Mouse (Mus musculus): ENCODE data around the gene Tacr1. TPM values are rescaled to one million over a fixed set of nuclear protein-coding genes. Genes with fewer than 3 reads are reported as not detected.
"Not testable (repeated sequence)": the region's sequence is repeated elsewhere in the genome, so short reads cannot be mapped to it uniquely, and the experiment has no call there.

The Tacr1 gene
- not detected for total RNA-seq (2021)
- polyA plus RNA-seq (2012; rRNA removed), result not detected in 2 replicates
- long read RNA-seq, result 0 reads

DNA sequence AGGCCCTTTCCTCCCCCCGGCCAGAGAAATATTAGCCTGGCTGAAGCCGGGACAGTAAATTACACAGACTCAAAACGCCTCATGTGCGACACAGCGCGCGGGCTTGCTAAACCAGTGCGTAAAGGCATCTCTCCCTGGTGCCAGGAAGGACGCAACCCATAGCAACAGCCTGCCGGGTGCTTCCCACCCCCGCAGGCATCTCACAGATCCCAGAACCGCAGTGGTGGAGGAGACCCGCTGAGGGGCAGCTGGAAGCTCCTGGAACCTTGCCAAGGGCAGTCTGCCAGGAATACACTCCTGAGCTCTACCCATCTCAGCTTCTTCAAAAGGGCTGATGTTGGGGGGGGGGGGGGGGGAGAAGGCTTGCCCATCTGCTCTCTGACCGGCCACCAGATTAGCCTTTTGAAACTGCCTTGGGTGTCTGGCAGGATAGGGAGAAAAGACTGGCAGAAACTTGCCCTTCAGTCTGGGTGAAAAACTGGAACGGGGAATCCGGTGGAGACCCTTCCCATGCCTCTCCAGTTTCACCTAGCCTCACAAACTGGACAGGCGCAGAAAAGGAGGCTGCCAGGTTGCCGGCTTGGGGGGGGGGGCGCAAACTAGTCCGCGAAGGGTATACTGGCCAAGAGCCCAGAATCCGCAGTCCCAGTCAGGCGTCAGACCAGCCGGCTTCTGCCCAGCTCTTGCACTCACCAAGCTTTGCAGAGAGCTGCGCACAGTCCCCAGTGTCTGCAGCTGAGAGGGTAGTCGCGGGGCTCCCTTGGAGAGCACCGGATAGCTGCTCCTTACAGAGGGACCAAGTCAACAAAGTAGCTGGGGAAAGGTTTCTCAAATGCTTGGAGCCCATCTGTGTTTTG, at the start of gene Tacr1:
TSS of gene Tacr1 (plus strand) at position 740 of the 857 bp plus-strand sequence.
- no peak for DNase-seq

DNA sequence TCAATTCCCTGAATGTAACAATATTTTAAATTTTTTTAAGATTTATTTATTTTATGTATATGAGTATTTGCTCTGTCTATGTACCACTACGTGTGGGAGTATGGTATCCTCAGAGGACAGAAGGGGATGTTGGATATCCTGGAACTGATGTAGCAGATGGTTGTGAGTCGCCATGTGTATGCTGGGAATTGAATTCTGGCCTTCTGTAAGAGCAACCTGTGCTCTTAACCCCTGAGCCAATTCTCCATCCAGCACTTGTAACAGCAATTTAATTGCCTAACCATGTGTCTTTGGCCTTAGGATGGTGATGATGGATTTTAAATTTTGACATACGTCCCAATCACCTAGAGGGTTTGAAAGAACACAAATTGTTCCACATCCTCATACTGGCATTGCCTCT, 26.0 kb upstream of the Tacr1 start:
- no peak for DNase-seq

DNA sequence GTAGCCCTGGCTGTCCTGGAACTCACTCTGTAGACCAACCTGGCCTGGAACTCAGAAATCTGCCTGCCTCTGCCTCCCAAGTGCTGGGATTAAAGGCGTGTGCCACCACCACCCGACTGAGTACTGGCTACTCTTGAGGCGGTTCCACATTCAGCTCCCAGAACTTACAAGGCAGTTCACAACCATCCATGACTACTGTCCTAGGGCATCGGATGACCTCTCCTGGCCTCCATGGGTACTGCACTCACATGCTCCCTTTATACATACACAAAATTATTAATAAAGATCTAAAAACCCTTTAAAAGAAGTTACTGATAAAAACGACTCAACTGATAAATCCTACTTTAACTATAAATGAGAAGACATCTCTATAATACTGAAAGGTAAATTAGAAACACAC, 18.6 kb upstream of the Tacr1 start:
- no peak for DNase-seq

DNA sequence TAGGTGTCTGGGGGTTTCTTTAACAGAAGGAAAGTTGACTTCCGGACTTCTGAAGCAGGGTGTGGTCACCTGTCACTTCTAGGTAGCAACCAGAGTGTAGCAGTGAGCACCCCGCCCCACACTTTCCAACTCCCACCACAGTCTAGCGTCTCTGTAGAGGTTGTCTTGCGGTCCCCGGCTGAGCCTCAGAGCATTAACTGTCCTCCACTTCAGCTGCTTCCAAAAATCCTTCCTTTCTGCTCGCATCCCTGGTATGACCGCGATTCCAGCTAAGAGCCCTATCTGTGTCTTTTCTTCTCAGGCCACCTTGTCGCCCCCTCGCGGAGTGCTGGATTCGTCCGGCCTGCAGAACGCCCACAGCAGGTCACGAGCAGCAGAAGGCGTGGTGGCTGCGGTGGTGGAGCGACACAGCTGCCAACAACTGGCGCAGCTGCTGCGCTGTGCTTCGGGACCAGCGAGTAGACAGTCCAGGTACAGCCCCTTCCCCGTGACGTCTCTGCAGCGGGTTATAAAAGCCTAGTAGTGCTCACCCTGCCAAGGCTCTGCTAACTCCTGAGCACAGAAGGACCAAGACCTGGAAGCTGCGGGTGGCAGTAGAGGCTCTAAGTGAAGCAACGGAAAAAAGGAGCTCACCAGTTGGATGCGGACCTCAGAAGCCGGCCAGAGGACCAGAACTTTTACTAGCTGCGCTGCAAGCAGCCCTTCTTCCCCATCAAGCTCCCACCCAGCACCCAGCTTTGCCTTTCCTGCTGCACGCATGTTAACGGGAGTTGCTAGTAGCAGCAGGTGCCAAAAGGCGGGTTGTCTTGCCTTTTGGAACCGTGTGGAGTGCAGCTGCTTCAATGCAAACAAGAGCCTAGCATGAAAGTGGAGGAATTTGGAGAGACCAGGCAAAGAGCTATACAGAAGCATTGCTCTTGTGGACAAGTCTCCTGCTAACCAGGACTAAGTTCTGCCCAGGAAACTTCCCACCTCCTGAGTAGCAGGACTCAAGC, 664 bp downstream of the Tacr1 start:
- DNase-seq, result peak; percentile 2

DNA sequence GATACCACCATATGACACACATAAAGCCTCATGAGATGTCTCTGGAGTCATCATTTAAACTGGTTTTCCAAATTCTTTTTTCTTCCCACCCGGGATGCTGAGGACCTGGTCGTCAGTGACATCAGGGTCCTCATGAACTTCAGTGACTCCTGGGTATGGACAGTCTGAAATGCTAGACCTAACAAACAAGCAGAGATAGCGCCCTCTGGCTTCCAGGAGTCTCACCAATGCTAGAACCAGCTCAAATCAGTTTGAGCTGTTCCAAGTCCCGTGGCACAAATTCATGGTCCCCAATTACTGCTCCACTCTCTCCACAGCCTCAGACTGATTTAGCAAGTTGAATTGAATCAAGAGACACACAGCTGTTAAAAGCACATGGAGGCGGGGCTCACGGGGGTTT, 16.2 kb downstream of the Tacr1 start:
- no peak for DNase-seq

DNA sequence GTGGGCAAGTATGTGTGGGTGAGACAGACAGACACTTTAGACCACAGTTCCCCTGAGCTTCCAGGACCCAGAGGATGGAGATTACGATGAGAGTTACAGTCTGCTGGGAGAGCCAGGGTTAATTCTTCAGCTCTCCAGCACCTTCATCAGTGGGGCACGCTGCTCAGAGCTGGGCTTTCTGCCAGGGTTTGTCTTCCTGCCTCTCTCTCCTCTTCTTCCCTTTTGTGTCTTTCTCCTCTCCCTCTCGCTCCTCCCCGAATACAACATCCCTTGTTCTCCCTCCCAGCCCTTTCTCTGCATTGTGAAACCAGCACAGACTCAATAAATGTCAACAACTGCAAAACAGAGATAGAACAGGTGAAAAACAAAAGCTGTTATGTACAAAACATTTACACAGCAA, 18.1 kb downstream of the Tacr1 start:
- no peak for DNase-seq

DNA sequence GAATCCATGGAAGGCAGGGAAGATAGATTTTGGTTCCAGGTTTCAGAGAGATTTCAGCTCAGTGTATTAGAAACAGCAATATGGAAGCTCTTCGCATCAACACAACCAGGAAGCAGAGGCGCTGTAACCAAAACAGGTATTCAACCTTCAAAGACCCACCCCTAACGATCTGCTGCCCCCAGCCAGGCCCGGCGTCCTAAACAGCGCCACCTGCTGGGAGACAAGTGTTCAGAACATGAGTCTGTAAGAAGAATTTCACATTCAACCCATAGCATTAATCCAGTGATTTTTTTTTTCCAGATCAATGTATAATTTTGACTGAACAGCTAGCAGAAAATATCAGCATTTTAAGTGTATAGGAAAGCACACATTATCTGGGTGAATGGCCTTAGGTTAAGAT, 26.8 kb downstream of the Tacr1 start:
- DNase-seq, result no peak

DNA sequence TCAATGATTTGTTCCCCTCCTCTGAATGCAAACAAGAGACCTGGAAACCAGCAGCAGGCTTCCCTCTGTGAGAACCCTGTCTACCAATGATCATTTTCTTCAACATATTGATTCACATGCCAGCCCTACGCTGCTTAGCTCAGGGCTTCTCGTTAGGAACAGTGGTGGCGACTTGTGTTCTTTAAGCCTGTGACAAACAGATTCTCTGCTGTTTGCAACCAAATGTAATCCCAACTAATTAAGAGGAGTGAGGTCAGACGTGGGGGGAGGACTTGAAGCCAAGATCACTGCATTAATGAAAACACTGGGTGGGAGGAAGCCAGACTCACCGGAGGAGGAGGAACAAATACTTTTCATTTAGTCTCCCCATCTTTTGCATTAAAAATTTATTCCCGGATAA, 27.6 kb downstream of the Tacr1 start:
- DNase-seq, result no peak

DNA sequence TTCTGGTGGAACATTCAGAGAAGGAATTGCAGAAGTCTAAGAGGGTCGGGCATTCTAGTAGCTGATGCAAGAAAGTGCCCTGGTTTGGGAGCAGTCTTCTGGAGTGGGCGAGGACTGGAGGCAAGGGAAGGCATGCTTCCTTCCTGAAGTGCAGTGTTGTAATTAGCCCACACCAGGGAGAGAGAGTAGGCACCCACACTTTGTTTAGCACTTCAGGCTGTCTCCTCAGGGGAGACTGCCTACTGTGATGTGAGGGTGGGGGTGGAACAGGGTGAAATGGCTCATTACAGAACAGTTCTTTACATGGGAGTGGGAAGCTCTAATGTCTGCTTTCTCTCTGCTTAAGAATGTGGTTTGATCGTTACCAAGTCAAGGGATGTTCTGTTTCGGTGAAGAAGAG, 35.0 kb downstream of the Tacr1 start:
- DNase-seq, result no peak

DNA sequence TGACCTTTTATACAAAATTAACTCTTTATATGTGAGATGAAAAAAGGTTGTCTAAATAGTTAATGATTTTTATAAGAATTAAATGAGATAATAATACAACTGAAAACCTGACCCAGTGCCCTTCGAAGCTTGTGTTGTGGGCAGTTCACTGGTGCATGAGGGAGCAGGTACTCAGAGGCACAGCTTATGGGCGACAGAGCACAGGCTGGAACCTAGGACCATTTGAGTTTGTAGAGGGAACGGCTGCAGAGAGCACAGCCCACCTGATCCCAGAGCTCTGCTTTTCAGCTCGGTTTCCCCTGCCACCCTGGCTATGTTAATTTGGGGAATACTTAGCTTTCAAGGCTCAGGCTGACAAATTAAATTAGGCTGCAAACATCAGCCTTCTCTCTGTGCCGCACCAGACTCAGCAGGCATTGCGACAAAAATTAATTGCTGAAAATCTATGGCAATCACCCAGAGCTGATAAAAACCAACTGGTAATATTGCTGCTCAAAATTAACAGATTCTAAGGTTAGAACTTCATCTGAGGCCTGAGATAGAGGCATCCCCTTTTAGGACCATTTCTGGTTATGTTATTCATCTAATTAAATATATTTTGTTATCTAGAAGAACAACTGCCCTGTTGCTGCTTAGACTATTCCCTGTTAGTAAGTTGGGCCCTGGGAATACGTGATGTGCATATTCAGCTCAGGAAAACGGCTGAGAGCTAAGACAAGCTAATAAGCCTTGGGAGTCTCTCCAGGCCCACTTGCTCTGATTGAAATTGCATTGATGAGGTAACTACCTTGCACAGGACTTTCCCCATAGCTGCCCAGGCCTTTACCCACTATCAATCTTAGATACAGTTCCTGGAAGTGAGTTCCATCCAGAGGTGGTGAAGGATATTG, 50.3 kb downstream of the Tacr1 start:
- DNase-seq, result not testable (repeated sequence)

DNA sequence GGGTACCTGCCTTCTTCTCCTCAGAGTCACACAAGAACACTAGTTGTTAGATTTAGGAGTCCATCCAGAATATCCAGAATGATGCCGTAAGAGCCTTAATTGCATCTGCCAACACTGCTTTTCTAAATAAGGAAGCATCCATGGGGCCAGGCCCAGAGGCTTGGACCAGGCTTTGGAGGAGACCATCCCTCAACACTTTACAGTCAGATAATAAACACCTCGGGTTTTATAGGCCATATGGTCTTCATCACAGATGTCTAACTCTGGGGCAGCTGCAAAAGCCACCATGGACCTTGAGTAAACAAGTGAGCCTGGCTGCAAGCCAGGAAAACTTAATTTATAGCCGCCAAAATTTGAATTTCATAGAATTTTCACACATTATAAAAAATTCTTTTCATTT, 53.1 kb downstream of the Tacr1 start:
- DNase-seq, result no peak

DNA sequence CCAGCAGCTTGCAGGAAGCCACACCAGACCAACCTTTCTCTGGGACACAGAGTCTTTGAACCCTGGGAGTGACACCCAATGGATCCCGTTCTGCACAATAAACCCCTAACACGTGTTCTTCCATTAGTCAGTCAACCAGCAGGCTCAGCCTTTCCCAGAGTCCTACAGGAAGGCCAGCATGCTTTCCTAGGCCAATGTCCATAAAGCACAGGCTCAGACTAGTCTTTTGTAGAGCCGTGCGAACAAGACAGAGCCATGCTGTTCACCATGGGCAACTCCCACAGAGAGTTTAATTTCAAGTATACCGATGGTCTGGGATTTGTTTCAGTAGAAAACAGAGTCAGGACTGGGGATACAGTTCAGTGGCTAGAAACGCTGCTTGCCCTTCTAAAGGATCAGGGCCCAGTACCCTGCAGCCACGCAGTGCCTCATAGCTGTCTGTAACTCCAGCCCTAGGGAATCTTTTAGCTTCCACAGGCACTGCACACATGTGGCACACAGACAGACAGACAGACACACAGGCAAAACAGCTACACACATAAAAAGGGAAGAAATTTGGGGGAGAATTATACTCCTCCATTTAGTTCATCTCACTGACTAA, 55.1 kb downstream of the Tacr1 start:
- DNase-seq, result no peak

DNA sequence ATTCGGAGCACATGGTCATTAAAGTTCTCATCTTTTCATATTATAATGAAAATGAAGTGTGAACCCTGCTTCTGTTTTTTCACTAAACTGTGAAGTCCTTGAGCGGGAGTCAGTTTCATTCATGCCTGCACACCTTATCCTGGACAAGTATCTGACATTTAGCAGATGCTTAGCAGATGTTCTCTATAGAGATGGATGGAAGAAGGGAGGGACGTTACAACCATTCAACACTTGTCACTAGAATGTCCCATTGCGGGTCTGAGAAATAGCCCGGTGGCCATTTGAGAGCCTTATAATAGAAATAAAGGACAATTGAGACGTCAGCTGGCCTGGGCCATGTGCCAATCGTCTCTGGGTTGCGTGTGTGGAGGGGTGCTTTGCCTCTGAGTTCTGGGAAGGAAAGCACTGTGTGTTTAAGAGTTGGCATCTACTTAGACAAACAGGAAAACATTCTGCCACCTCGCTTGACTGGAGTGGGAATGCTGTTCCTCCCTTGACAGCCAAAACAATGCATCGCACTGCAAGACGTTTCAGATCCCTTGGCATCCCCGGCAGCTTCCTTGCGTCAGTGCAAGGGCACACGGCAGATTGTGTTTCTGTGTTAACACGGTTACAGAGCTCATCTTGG, 56.7 kb downstream of the Tacr1 start:
- no peak for DNase-seq

DNA sequence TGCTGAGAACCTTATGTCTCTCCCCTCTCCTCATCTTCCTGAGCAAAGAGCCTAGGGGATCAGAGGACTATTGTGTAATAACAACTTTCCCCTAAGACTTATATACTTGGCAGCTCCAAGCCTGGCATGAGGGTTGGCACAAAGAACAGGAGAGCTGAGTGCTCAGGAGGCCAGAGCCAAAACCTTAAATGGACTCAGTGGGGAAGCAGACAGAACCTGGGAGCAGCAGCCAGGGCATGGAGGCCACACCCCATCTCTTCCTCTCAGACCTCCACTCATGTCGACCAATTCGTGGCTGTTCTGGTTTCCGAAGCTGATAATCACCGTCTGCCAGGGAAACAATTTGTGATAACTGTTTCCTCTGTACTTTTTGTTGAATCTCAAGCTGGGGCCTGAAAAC, 61.0 kb downstream of the Tacr1 start:
- DNase-seq, result no peak

DNA sequence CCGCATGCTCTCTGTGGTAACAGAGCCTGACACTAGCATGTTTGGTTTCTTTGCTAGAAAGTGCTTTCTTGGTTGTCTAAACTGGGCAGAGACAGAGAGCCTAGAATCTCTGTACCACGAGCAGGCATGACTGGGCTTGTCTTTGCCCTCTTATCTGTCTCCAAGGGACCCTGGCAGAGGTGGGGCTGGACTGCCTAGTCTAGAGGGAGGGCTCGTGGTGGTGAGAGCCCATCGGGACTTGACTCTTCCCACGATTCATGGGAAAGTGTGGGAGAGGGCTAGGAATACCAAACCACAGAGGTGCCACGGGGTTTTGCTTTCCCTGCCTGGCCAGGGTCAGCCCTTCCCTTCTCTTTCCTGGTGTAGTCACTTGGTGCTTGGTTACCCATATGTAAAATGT, 72.3 kb downstream of the Tacr1 start:
- no peak for DNase-seq

DNA sequence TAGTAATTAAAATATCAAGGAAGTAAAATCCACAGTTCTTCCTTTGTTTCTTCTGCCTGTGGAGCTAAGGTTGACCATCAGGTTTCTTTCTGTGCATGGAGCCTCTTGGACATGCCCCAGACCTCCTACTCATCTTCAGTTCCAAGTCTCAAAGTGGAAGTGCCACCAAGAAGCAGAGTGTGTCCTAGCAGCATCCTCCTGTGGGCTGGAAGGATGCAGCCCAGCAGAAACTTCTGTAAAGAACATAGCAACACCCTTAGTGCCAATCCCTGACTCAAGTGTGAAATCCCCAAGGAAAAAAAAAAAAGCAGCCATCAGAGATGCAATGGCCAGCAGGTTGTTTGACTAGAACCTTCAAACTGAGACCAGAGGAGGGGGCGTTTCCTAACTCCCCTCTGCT, 81.7 kb downstream of the Tacr1 start:
- no peak for DNase-seq

DNA sequence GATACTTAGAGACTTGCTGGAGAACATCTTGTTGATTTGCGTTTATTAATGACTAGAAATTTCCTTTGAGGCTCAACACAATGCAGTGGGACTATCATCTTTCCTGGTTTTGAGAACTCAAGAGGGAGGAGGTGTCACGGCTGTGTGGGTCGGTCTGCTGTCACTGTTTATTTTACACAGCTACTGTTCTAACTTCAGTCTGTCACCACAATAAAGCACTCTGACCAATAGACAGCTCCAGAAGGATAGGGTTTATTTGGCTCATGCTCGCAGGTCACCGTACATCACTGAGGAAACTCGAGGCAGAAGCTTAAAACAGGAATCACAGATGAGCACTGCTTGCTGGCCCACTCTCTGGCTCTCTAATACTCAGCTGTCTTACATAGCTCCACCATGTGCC, 92.3 kb downstream of the Tacr1 start:
- DNase-seq, result no peak

DNA sequence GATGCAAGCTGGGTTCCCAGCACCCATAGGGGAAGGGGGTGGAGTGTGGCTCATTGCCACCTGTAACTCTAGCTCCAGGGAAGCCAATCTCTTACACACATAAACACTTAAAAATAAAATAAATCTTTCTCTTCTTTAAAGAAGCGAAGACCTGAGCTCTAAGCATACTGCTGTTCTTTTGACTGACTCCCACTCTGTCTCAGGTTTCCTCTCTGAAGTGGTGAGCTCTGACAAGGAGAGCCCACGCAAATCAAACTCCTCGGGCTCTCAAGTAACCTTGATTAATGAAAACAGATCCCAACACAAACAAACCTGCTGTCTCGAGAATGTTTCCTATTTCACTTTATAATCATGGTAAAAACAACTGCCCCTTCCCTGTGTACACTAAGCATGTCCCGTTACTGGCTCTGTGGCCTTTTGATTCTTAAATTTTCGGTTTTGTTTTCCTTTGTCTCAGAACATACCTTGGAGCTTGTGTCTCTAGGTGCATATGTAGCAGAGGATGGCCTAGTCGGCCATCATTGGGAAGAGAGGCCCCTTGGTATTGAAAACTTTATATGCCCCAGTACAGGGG, 108.8 kb downstream of the Tacr1 start:
- DNase-seq, result no peak

DNA sequence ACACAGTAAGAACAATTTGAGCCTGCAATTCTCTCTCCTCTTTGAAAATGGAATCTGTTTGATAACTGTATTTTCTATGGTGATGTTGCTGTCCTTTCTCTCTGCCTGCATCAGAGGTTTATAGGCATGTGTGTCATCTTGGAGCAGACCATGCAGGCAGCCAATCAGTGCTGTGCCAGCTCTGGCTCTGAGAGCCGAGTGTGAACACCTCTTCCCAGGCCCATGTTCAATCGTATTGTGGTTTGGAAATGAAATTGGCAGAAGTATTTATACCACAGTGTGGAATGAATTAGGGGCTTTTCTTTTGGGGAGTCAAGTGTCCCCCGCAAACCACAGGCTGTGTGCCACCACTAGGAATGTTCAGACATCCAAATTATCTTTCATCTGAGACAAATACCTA, 117.5 kb downstream of the Tacr1 start:
- DNase-seq, result no peak

DNA sequence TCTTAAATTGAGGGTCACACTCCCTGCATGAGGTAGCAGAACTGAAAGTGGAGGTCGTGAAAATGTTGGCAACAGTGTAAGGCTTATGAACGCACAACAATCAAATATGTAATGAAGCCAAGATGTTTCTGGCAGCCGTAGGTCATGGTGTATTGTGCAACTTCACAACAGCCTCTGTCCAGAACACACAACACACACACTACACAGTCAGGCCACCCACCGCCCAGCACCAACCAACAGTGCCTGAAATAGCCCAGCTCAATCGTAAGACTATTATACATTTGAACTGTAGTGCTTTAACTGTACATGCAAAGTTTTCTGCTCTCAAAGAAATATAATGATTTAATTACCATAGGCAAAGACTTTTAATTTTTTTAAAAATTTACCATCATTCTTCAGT, 120.4 kb downstream of the Tacr1 start:
- DNase-seq, result no peak

Measured in adrenal gland, adult 2 months (tissue).